Mouse (Mus musculus) testis, postnatal 14 days (tissue): ENCODE measurements at regions not wholly inside any gene's neighbourhood (a gene's known extent, or its start where the extent isn't known, plus 50 kb on each side); places are given as distances from the start of the nearest gene placed in this dataset.
A peak's percentile ranks its signal among the peaks of the same experiment; 100 is the strongest.

Experiments
- DNase-seq: peaks from one replicate; pipeline ENCODE4 v3.0.0; 2021; ENCODE audit warnings: low spot score

DNA sequence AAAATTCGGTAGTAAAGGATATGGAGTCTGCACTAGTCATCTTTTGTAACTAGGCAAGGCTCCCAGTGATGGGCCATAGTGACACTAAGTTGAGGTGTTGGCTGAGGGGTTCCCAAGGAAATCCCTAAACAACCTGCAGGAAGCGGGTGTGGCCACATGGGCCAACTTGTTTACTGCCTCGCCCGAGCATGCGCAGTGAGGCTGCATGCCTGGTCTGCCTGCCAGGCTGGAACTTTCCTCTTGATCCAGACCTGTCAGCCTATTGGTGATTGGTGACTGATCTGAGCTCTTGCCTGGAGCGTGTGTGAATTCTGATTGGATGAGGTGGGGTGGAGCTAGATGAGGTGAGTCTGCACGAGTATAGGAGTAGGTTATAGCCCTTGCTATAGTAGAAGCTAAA is 103.1 kb upstream of the Zwint start:
- peak; percentile 7 for DNase-seq

DNA sequence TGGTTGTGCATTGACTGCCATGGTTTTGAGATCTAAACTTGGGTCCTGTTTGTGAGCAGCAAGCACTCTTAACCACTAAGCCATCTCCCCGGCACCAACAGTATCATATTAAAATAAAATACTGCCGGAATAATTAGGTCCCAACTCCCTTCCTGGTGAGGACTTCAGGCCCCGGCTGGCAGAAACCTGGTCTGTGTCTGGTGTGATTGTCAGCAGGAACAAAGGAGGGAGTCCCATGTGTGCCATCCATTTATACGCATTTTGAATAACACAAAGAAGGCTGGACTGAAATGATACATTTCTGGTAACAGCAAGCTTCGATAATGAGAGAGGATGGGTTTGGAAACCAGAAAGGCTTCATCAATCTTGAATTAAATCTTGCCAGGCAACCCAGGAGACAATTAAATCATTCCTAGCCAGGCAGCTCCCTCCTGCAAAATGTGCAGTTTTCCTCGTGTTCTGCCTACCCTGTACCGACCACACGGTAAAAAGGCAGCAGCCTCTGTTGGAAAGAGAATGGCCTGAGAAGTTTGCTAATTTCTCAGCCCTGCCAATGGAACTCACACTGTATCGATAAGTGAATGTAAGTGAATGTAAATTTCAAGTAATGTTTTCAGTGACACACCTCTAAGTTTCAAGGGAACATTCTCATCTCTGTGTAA is 80.5 kb upstream of the Zwint start:
- DNase-seq, result no peak

DNA sequence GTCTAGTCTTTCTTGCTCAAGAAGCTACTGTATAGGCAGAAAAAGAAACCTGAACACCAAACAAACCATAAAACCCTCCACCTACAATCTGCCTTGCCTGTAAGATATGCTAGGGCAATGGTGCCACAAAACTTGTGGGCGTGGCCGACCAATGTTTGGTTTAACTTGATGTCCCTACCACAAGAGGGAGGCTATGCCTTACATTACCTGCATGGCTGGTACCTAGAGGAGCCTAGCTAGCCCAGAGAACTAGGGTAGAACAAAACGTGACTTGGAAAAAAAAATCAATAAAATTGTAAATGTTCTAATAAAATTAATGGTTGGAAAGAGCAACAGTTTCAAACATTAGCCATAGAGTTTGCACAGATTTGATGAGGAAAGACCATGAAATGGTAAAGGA is 76.9 kb upstream of the Zwint start:
- no peak for DNase-seq

DNA sequence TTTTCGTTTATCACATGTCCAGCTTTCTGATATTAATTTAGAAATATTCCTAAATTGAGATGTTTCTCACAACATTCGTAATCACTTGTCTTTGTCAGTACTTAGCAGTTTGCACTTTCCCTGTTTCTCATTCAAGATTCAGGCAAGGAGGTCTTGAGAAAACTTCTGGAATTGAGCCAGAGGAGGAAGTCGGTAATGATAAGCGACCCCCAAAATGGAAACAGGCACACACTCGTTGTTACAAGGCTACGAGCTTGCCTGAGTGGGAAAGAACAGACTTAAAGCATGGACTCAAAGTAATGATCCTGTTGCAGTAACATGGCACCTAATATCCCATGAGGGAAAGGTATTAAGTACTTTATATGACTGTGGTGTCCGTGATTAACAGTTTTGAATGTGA is 76.1 kb upstream of the Zwint start:
- no peak for DNase-seq

DNA sequence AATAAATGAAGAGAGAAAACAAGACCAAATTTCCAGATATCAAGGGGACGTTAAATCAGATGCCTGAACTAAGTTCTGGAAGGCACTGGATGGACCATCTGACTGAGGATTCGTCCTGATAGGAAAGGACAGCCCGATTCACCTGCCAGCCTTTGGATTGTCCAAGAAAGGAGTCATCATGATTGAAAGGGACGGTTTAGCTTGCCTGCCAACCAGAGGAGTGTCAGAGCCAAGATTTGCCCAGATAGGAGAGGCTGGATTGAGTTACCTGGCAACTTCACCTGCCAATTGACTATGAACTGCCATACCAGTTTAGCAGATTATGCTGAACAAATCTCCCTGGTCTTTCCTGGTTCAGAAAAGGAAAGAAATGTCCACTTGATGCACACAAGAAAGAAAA is 73.3 kb upstream of the Zwint start:
- DNase-seq, result no peak

DNA sequence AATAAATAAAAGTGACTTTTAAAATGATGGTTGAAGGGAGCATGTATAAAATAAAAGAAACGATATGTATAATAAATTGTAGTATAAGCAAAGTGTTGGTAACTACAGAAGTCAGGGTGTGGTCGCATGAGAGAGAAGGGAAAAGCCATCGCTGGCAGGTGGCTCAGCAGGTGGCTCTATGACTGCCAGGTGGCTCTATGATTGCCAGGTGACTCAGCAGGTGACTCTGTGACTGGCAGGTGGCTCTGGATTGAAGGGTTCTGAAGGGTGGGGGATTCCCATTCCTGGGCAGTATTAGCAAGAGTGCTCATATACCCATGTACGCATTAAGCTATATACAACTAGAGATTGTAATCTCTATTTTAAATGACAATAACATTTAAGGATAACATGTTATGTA is 66.1 kb upstream of the Zwint start:
- no peak for DNase-seq

DNA sequence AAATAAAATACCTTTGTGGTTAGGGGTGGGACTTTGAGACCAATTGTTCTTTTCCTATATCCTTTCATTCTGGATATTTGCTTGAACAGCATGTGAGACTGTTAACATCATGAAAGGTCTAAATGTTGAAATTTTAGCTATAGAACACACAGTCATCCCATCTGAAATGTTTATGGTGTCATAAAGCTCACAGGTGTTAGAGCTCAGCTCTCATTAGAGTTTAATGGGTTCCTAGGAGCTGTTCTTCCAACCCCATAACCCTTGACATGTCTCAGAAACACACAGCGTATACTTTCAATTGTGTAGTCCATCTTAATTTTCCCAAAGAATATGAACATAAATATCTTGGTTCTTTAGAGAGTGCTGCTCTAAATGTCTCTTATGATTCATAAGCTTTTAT is 61.6 kb upstream of the Zwint start:
- DNase-seq, result no peak
